10 mouse cellular contexts compared by ENCODE assay signal in the genomic region with DNA sequence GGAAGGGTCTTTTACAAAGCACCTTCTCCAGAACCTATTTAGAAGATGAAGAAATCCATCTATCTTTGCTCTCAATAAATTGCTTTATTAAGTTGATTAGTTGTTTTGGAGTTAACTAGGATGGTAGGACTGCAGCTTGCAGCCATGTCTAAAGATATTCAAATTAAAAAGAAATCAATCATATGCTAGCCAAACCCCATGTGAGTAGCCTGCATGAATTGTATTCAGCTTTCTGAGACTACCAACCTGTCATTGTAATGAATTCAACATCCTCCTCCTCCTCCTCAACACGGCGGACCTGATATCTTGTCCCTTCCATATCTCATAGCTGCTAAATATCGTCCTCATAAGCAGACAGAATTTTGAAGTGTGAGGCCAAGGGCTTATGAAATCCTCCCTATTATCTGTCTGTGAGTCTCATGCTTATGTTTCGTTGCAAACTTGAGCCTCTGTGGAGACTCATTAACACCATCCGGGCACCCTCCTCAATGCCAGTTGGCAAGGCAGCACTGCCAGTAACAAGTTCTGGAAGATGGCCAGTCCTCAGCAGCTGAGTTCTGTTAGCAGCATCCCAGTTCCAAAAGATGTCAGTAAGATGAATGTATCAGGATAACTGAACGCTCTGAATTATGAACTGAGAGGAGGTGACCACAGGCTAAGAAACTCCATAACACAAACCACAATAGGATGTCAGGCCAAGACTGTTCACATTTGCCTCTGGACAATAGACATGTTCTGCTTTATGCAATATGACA. TPM values are rescaled to one million over a fixed set of nuclear protein-coding genes. Genes with fewer than 3 reads are reported as not detected.
DNase-seq lines count a peak whose midpoint lies in the region; ATAC-seq lines count a peak whose summit lies in the region.
"Had no signal": no experiment of that assay in that cellular context is flagged by ENCODE, and none has a peak within 500 bp of the region (broad histone marks: within the 10 kb centered on the region; RNA-seq: fewer than 3 reads in every experiment).

No protein-coding gene starts in this region.

- H3K36me3 ChIP-seq in hindbrain, embryonic 15.5 days, result no peaks in the 10 kb centered on the region
- H3K36me3 ChIP-seq in hindbrain, embryonic 11.5 days (ENCODE audit: control insufficient read depth, insufficient read depth, low read length), result no peaks in the 10 kb centered on the region
- no peaks in the 10 kb centered on the region for H3K36me3 ChIP-seq in midbrain, embryonic 15.5 days (replicated peaks)
- no peaks in the 10 kb centered on the region for H3K36me3 ChIP-seq in kidney, embryonic 15.5 days
- H3K36me3 ChIP-seq in embryonic facial prominence, embryonic 10.5 days (replicated peaks), result no peaks in the 10 kb centered on the region
- H3K36me3 ChIP-seq: neural tube, embryonic 13.5 days had no signal

- no peaks in the 10 kb centered on the region; the same call in 1 of the 2 replicates for H3K4me1 ChIP-seq in hindbrain, embryonic 15.5 days (replicated peaks)
- no peaks in the 10 kb centered on the region for H3K4me1 ChIP-seq in hindbrain, embryonic 11.5 days (replicated peaks; ENCODE audit: control insufficient read depth, insufficient read depth, low read length)
- H3K4me1 ChIP-seq in midbrain, embryonic 15.5 days, result no peaks in the 10 kb centered on the region
- H3K4me1 ChIP-seq in kidney, embryonic 15.5 days, result no peaks in the 10 kb centered on the region
- H3K4me1 ChIP-seq in embryonic facial prominence, embryonic 10.5 days, result no peaks in the 10 kb centered on the region
- H3K4me1 ChIP-seq: neural tube, embryonic 13.5 days had no signal

- no peak overlapping the region for H3K4me3 ChIP-seq in hindbrain, embryonic 15.5 days
- H3K4me3 ChIP-seq in hindbrain, embryonic 11.5 days (ENCODE audit: low read depth, low read length), result no peak overlapping the region
- no peak overlapping the region for H3K4me3 ChIP-seq in midbrain, embryonic 15.5 days
- H3K4me3 ChIP-seq in kidney, embryonic 15.5 days (replicated peaks), result no peak overlapping the region
- no peak overlapping the region for H3K4me3 ChIP-seq in embryonic facial prominence, embryonic 10.5 days
- H3K4me3 ChIP-seq: neural tube, embryonic 13.5 days had no signal

- no peak overlapping the region for H3K4me2 ChIP-seq in hindbrain, embryonic 15.5 days
- H3K4me2 ChIP-seq in hindbrain, embryonic 11.5 days (replicated peaks; ENCODE audit: low read depth, low read length), result no peak overlapping the region
- no peak overlapping the region for H3K4me2 ChIP-seq in midbrain, embryonic 15.5 days
- H3K4me2 ChIP-seq in kidney, embryonic 15.5 days, result no peak overlapping the region
- H3K4me2 ChIP-seq: neural tube, embryonic 13.5 days had no signal

- no peak overlapping the region for H3K27ac ChIP-seq in hindbrain, embryonic 15.5 days (replicated peaks)
- no peak overlapping the region for H3K27ac ChIP-seq in hindbrain, embryonic 11.5 days (ENCODE audit: low read depth, low read length)
- no peak overlapping the region for H3K27ac ChIP-seq in midbrain, embryonic 15.5 days
- no peak overlapping the region for H3K27ac ChIP-seq in kidney, embryonic 15.5 days
- no peak overlapping the region for H3K27ac ChIP-seq in embryonic facial prominence, embryonic 10.5 days (replicated peaks)
- H3K27ac ChIP-seq: kidney, postnatal 0 days; neural tube, embryonic 13.5 days had no signal

- no peaks in the 10 kb centered on the region for H3K27me3 ChIP-seq in hindbrain, embryonic 15.5 days
- H3K27me3 ChIP-seq in hindbrain, embryonic 11.5 days (ENCODE audit: control insufficient read depth, insufficient read depth, low read length), result no peaks in the 10 kb centered on the region
- H3K27me3 ChIP-seq in midbrain, embryonic 15.5 days (replicated peaks), result no peaks in the 10 kb centered on the region
- no peaks in the 10 kb centered on the region for H3K27me3 ChIP-seq in kidney, embryonic 15.5 days
- H3K27me3 ChIP-seq in embryonic facial prominence, embryonic 10.5 days (replicated peaks; ENCODE audit: low read depth, poor library complexity, severe bottlenecking), result no peaks in the 10 kb centered on the region
- H3K27me3 ChIP-seq: neural tube, embryonic 13.5 days had no signal

- H3K9me3 ChIP-seq in hindbrain, embryonic 15.5 days, result no peaks in the 10 kb centered on the region
- H3K9me3 ChIP-seq in hindbrain, embryonic 11.5 days (ENCODE audit: control insufficient read depth, low read length), result no peaks in the 10 kb centered on the region
- H3K9me3 ChIP-seq in midbrain, embryonic 15.5 days, result no peaks in the 10 kb centered on the region
- H3K9me3 ChIP-seq in kidney, embryonic 15.5 days (replicated peaks), result 0 out of 2 replicates have a peak, but pooled peaks cover 2% of the 10 kb centered on the region
- no peaks in the 10 kb centered on the region for H3K9me3 ChIP-seq in embryonic facial prominence, embryonic 10.5 days
- H3K9me3 ChIP-seq: neural tube, embryonic 13.5 days had no signal

- no peak for DNase-seq in hindbrain, embryonic 11.5 days (ENCODE audit: low spot score)
- DNase-seq in cerebellum, adult 9-11 months, result peak; percentile 78
- DNase-seq in layer of hippocampus, adult 9-10 months (ENCODE audit: low spot score), result peak; percentile 80
- peak; percentile 27 for DNase-seq in lung, postnatal 25 days (ENCODE audit: low spot score)
- DNase-seq in embryonic facial prominence, embryonic 10.5 days (ENCODE audit: low spot score), result no peak

- H3K9ac ChIP-seq in hindbrain, embryonic 15.5 days, result no peak overlapping the region
- H3K9ac ChIP-seq in hindbrain, embryonic 11.5 days (ENCODE audit: low read depth, low read length), result no peak overlapping the region
- H3K9ac ChIP-seq in midbrain, embryonic 15.5 days, result no peak overlapping the region
- H3K9ac ChIP-seq in kidney, embryonic 15.5 days, result no peak overlapping the region
- H3K9ac ChIP-seq: neural tube, embryonic 13.5 days had no signal

- ATAC-seq in hindbrain, embryonic 15.5 days (ENCODE audit: low FRiP score, low read depth), result peak; percentile 79; the same call in 1 of the 2 replicates
- no peak for ATAC-seq in hindbrain, embryonic 11.5 days (ENCODE audit: low FRiP score)
- ATAC-seq in midbrain, embryonic 15.5 days (replicated peaks), result no peak
- no peak for ATAC-seq in kidney, embryonic 15.5 days (replicated peaks; ENCODE audit: low FRiP score)

- WGBS in hindbrain, embryonic 15.5 days, result 63% methylated on average over 6 of the region's 6 CpGs
- WGBS in hindbrain, embryonic 11.5 days, result 93% methylated on average over 6 of the region's 6 CpGs
- WGBS in midbrain, embryonic 15.5 days, result 81% methylated on average over 6 of the region's 6 CpGs
- 86% methylated on average over 6 of the region's 6 CpGs for WGBS in kidney, embryonic 15.5 days
- WGBS in embryonic facial prominence, embryonic 10.5 days, result 89% methylated on average over 6 of the region's 6 CpGs

RNA-seq across cellular contexts. Expression of gene Pde11a, which starts 55.0 kb away (rescaled TPM):
- 1.1 and 1.6 TPM in 2 replicates for polyA plus RNA-seq in hindbrain, embryonic 15.5 days (2015; fragmentation: Nextera tagmentation; extraction: Ambion mirVana)
- 0.29 and 0.36 TPM in 2 replicates for polyA plus RNA-seq in hindbrain, embryonic 11.5 days (2014; fragmentation: Nextera tagmentation; extraction: Ambion mirVana)
- polyA plus RNA-seq in midbrain, embryonic 15.5 days (2015; fragmentation: Nextera tagmentation; extraction: Ambion mirVana), result 0.52 and 0.96 TPM in 2 replicates
- polyA plus RNA-seq in kidney, embryonic 15.5 days (2015; fragmentation: Nextera tagmentation; extraction: Ambion mirVana), result 1.5 and 1.9 TPM in 2 replicates
- 0.50 and 0.99 TPM in 2 replicates for polyA plus RNA-seq in embryonic facial prominence, embryonic 10.5 days (2016; fragmentation: Nextera tagmentation; extraction: Ambion mirVana)

Comparison
In these comparisons a context has a peak if more than half of its experiments do, and no peak if none do; other contexts are left out.
1. DNase-seq: peak in cerebellum, adult 9-11 months (single experiment), layer of hippocampus, adult 9-10 months (single experiment) and lung, postnatal 25 days (single experiment); none in hindbrain, embryonic 11.5 days (single experiment) and embryonic facial prominence, embryonic 10.5 days (single experiment).